In the genomic region with DNA sequence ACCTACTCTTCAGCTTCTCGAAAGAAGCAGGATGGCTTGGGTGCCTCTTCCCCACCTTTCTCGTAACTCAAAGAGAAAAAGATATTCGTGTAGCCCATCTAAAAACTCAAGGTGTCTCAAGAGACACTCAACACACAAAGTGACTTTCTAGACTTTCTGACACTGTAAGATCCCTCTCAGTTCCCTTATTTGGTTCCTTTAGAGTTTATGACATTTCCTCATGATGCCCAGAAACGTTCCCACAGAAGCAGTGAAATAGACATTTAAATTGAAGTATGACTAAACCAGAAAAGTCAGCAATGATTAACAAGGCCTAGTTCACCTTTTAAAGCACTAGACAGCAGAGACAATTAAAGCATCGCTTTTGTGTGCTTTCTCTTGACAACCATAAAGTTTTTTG, we compare ENCODE assay signal across 33 mouse cellular contexts. TPM values are rescaled to one million over a fixed set of nuclear protein-coding genes. Genes with fewer than 3 reads are reported as not detected.
"Had no signal": no experiment of that assay in that cellular context is flagged by ENCODE, and none has a peak within 500 bp of the region (broad histone marks: within the 10 kb centered on the region; RNA-seq: fewer than 3 reads in every experiment).

No protein-coding gene starts in this region.

- H3K4me3 ChIP-seq: embryonic facial prominence, embryonic 10.5 days; embryonic facial prominence, embryonic 12.5 days; embryonic facial prominence, embryonic 13.5 days; embryonic facial prominence, embryonic 15.5 days; erythroblast, embryonic 14.5 days; forebrain, embryonic 10.5 days; forebrain, embryonic 12.5 days; forebrain, embryonic 13.5 days; forebrain, embryonic 15.5 days; gastrocnemius, adult 2 months; heart, adult 2 months; heart, embryonic 10.5 days had no signal

- H3K9ac ChIP-seq: embryonic facial prominence, embryonic 12.5 days; embryonic facial prominence, embryonic 13.5 days; embryonic facial prominence, embryonic 15.5 days; forebrain, embryonic 12.5 days; forebrain, embryonic 13.5 days; forebrain, embryonic 15.5 days; forebrain, postnatal 0 days had no signal

- H3K36me3 ChIP-seq: embryonic facial prominence, embryonic 10.5 days; embryonic facial prominence, embryonic 12.5 days; embryonic facial prominence, embryonic 13.5 days; embryonic facial prominence, embryonic 15.5 days; forebrain, embryonic 10.5 days; forebrain, embryonic 12.5 days; forebrain, embryonic 15.5 days; heart, embryonic 10.5 days had no signal

- DNase-seq: cerebellum, adult 9-10 months; cerebellum, adult 9-11 months; cerebellum, postnatal 10 days; cerebellum, postnatal 14 days; cerebellum, postnatal 25 days; cerebellum, postnatal 36 days; embryo, embryonic 11 days; forebrain, postnatal 0 days; gastrocnemius, adult 2 months; gastrocnemius, postnatal 10 days; gastrocnemius, postnatal 14 days; gastrocnemius, postnatal 36 days; heart, adult 11 months; heart, adult 18-20 months; heart, adult 2 months had no signal

- H3K4me2 ChIP-seq: embryonic facial prominence, embryonic 12.5 days; embryonic facial prominence, embryonic 13.5 days; embryonic facial prominence, embryonic 15.5 days; forebrain, embryonic 12.5 days; forebrain, embryonic 13.5 days; forebrain, embryonic 15.5 days had no signal

- H3K27ac ChIP-seq: embryonic facial prominence, embryonic 10.5 days; embryonic facial prominence, embryonic 12.5 days; embryonic facial prominence, embryonic 13.5 days; embryonic facial prominence, embryonic 15.5 days; forebrain, embryonic 10.5 days; forebrain, embryonic 12.5 days; forebrain, embryonic 13.5 days; forebrain, embryonic 15.5 days; gastrocnemius, adult 2 months; heart, adult 2 months; heart, embryonic 10.5 days had no signal

- ATAC-seq: forebrain, embryonic 13.5 days; forebrain, embryonic 14.5 days; forebrain, embryonic 15.5 days; forebrain, embryonic 16.5 days; forebrain, postnatal 0 days had no signal

- H3K4me1 ChIP-seq: embryonic facial prominence, embryonic 12.5 days; forebrain, embryonic 10.5 days; forebrain, embryonic 12.5 days; forebrain, embryonic 13.5 days; forebrain, embryonic 15.5 days; heart, embryonic 10.5 days had no signal

- H3K27me3 ChIP-seq: embryonic facial prominence, embryonic 12.5 days; embryonic facial prominence, embryonic 13.5 days; embryonic facial prominence, embryonic 15.5 days; forebrain, embryonic 12.5 days; forebrain, embryonic 13.5 days; forebrain, embryonic 15.5 days had no signal

- H3K9me3 ChIP-seq: embryonic facial prominence, embryonic 10.5 days; embryonic facial prominence, embryonic 12.5 days; embryonic facial prominence, embryonic 13.5 days; embryonic facial prominence, embryonic 15.5 days; forebrain, embryonic 10.5 days; forebrain, embryonic 12.5 days; forebrain, embryonic 13.5 days; forebrain, embryonic 15.5 days; heart, embryonic 10.5 days had no signal

RNA-seq across cellular contexts. Expression of gene Zfp648, which starts 59.4 kb away (rescaled TPM):
- total RNA-seq: common myeloid progenitor, adult 5-6 weeks; gastrocnemius, adult 18-20 months; gastrocnemius, adult 2 months; gastrocnemius, adult 8-10 months; gastrocnemius, postnatal 10 days; gastrocnemius, postnatal 36 days; gastrocnemius, postnatal 4 days; heart, adult 18-20 months; heart, adult 2 months; heart, adult 8-10 months had no signal
- polyA plus RNA-seq: erythroblast, embryonic 14.5 days; forebrain, embryonic 11.5 days; forebrain, embryonic 12.5 days; forebrain, embryonic 13.5 days; heart, adult 2 months had no signal
